Mouse (Mus musculus): ENCODE measurements around the gene Cxcl10. TPM values are rescaled to one million over a fixed set of nuclear protein-coding genes. Genes with fewer than 3 reads are reported as not detected.

The Cxcl10 gene
- polyA plus RNA-seq, 1 experiment: 1.2 TPM

- peak overlapping the region; percentile 64 for H3K4me3 ChIP-seq (replicated peaks; ENCODE audit: control insufficient read depth, low read depth, low read length)
- WGBS: 6% methylated on average over 17 of the region's 17 CpGs
- H3K4me1 ChIP-seq (ENCODE audit: control insufficient read depth, insufficient read depth, low read length): peaks cover 4% of the 10 kb centered on the region; the same call in 1 of the 2 replicates
- TF ChIP-seq CTCF (IDR thresholded peaks at IDR 0.05; ENCODE audit: control insufficient read depth, insufficient read depth, low read length) (no peak), POLR2A (IDR thresholded peaks at IDR 0.05; ENCODE audit: borderline replicate concordance, control insufficient read depth, low read depth, low read length) (0 out of 2 replicates have a peak, but pooled peaks have one; percentile 56)
- peak overlapping the region; percentile 83 for H3K27ac ChIP-seq (ENCODE audit: control insufficient read depth, insufficient read depth, low read depth, low read length, poor library complexity)
These were observed 26.7 kb upstream of the Cxcl10 start for GRCm38 (mm10) chr5:92375368-92375767.

GRCm38 (mm10) chr5:92374721-92375142 is 26.0 kb upstream of the Cxcl10 start:
- Histone ChIP-seq H3K4me1 (ENCODE audit: control insufficient read depth, insufficient read depth, low read length) (peaks cover 4% of the 10 kb centered on the region; the same call in 1 of the 2 replicates), H3K4me3 (replicated peaks; ENCODE audit: control insufficient read depth, low read depth, low read length) (peak overlapping the region; percentile 32), H3K27ac (ENCODE audit: control insufficient read depth, insufficient read depth, low read depth, low read length, poor library complexity) (peak overlapping the region; percentile 83)
- TF ChIP-seq POLR2A (IDR thresholded peaks at IDR 0.05; ENCODE audit: borderline replicate concordance, control insufficient read depth, low read depth, low read length) (no peak), CTCF (IDR thresholded peaks at IDR 0.05; ENCODE audit: control insufficient read depth, insufficient read depth, low read length) (no peak)
- 5% methylated on average over 6 of the region's 6 CpGs for WGBS

- Histone ChIP-seq H3K27ac (ENCODE audit: control insufficient read depth, insufficient read depth, low read depth, low read length, poor library complexity) (no peak overlapping the region), H3K4me1 (ENCODE audit: control insufficient read depth, insufficient read depth, low read length) (peaks cover 7% of the 10 kb centered on the region; the same call in 1 of the 2 replicates), H3K4me3 (replicated peaks; ENCODE audit: control insufficient read depth, low read depth, low read length) (no peak overlapping the region)
- TF ChIP-seq CTCF (IDR thresholded peaks at IDR 0.05; ENCODE audit: control insufficient read depth, insufficient read depth, low read length) (no peak), POLR2A (IDR thresholded peaks at IDR 0.05; ENCODE audit: borderline replicate concordance, control insufficient read depth, low read depth, low read length) (no peak)
- WGBS: 14% methylated on average over 2 of the region's 2 CpGs
These were observed 23.9 kb upstream of the Cxcl10 start for GRCm38 (mm10) chr5:92372605-92373004.

- 76% methylated on average over 14 of the region's 14 CpGs for WGBS
- Histone ChIP-seq H3K4me1 (ENCODE audit: control insufficient read depth, insufficient read depth, low read length) (peaks cover 8% of the 10 kb centered on the region), H3K4me3 (replicated peaks; ENCODE audit: control insufficient read depth, low read depth, low read length) (no peak overlapping the region), H3K27ac (ENCODE audit: control insufficient read depth, insufficient read depth, low read depth, low read length, poor library complexity) (no peak overlapping the region)
- TF ChIP-seq CTCF (IDR thresholded peaks at IDR 0.05; ENCODE audit: control insufficient read depth, insufficient read depth, low read length): no peak
- no peak for TF ChIP-seq POLR2A (IDR thresholded peaks at IDR 0.05; ENCODE audit: borderline replicate concordance, control insufficient read depth, low read depth, low read length)
These were observed 22.8 kb upstream of the Cxcl10 start for GRCm38 (mm10) chr5:92371361-92371976.

GRCm38 (mm10) chr5:92370891-92371290 is 22.2 kb upstream of the Cxcl10 start:
- no peak for TF ChIP-seq CTCF (IDR thresholded peaks at IDR 0.05; ENCODE audit: control insufficient read depth, insufficient read depth, low read length)
- TF ChIP-seq POLR2A (IDR thresholded peaks at IDR 0.05; ENCODE audit: borderline replicate concordance, control insufficient read depth, low read depth, low read length): no peak
- Histone ChIP-seq H3K4me1 (ENCODE audit: control insufficient read depth, insufficient read depth, low read length) (peaks cover 7% of the 10 kb centered on the region), H3K4me3 (replicated peaks; ENCODE audit: control insufficient read depth, low read depth, low read length) (no peak overlapping the region), H3K27ac (ENCODE audit: control insufficient read depth, insufficient read depth, low read depth, low read length, poor library complexity) (no peak overlapping the region)
- WGBS: 75% methylated on average over 6 of the region's 6 CpGs

GRCm38 (mm10) chr5:92370392-92370791 is 21.7 kb upstream of the Cxcl10 start:
- 28% methylated on average over 6 of the region's 6 CpGs for WGBS
- H3K27ac ChIP-seq (ENCODE audit: control insufficient read depth, insufficient read depth, low read depth, low read length, poor library complexity): no peak overlapping the region
- TF ChIP-seq POLR2A (IDR thresholded peaks at IDR 0.05; ENCODE audit: borderline replicate concordance, control insufficient read depth, low read depth, low read length) (no peak), CTCF (IDR thresholded peaks at IDR 0.05; ENCODE audit: control insufficient read depth, insufficient read depth, low read length) (no peak)
- H3K4me3 ChIP-seq (replicated peaks; ENCODE audit: control insufficient read depth, low read depth, low read length): no peak overlapping the region
- H3K4me1 ChIP-seq (ENCODE audit: control insufficient read depth, insufficient read depth, low read length): peaks cover 5% of the 10 kb centered on the region

GRCm38 (mm10) chr5:92369151-92369994 is 20.7 kb upstream of the Cxcl10 start:
- Histone ChIP-seq H3K4me1 (ENCODE audit: control insufficient read depth, insufficient read depth, low read length) (peaks cover 5% of the 10 kb centered on the region), H3K4me3 (replicated peaks; ENCODE audit: control insufficient read depth, low read depth, low read length) (no peak overlapping the region), H3K27ac (ENCODE audit: control insufficient read depth, insufficient read depth, low read depth, low read length, poor library complexity) (no peak overlapping the region)
- TF ChIP-seq POLR2A (IDR thresholded peaks at IDR 0.05; ENCODE audit: borderline replicate concordance, control insufficient read depth, low read depth, low read length) (no peak), CTCF (IDR thresholded peaks at IDR 0.05; ENCODE audit: control insufficient read depth, insufficient read depth, low read length) (no peak)
- 66% methylated on average over 13 of the region's 13 CpGs for WGBS

GRCm38 (mm10) chr5:92368392-92368791 is 19.7 kb upstream of the Cxcl10 start:
- Histone ChIP-seq H3K27ac (ENCODE audit: control insufficient read depth, insufficient read depth, low read depth, low read length, poor library complexity) (no peak overlapping the region; the same call in 1 of the 2 replicates), H3K4me3 (replicated peaks; ENCODE audit: control insufficient read depth, low read depth, low read length) (no peak overlapping the region), H3K4me1 (ENCODE audit: control insufficient read depth, insufficient read depth, low read length) (peaks cover 5% of the 10 kb centered on the region)
- 31% methylated on average over 10 of the region's 10 CpGs for WGBS
- no peak for TF ChIP-seq CTCF (IDR thresholded peaks at IDR 0.05; ENCODE audit: control insufficient read depth, insufficient read depth, low read length)
- TF ChIP-seq POLR2A (IDR thresholded peaks at IDR 0.05; ENCODE audit: borderline replicate concordance, control insufficient read depth, low read depth, low read length): no peak
